Mouse (Mus musculus): ENCODE measurements around the gene Olfr456.

GRCm38 (mm10) chr6:42444491-42444890, 42.5 kb downstream of the Olfr456 start:
- no peak for TF ChIP-seq CTCF (IDR thresholded peaks at IDR 0.05; ENCODE audit: low read depth, low read length)
- no peak for TF ChIP-seq POLR2A (IDR thresholded peaks at IDR 0.05; ENCODE audit: extremely low read depth, insufficient read depth, low read length)
